In genomic region chr5:106649441-106649840, GRCm38 (mm10) we compare ENCODE assay signal across 12 mouse cellular contexts. TPM values are rescaled to one million over a fixed set of nuclear protein-coding genes. Genes with fewer than 3 reads are reported as not detected.
DNase-seq lines count a peak whose midpoint lies in the region; ATAC-seq and TF ChIP-seq lines count a peak whose summit lies in the region.
"Had no signal": no experiment of that assay in that cellular context is flagged by ENCODE, and none has a peak within 500 bp of the region (broad histone marks: within the 10 kb centered on the region; RNA-seq: fewer than 3 reads in every experiment).

No protein-coding gene starts in this region.

- no peak for TF ChIP-seq CTCF in brain, embryonic 14.5 days (IDR thresholded peaks at IDR 0.05; ENCODE audit: borderline replicate concordance, extremely low read depth, insufficient read depth, insufficient read length)

- no peak overlapping the region for H3K4me2 ChIP-seq in hindbrain, embryonic 14.5 days (replicated peaks)
- no peak overlapping the region for H3K4me2 ChIP-seq in hindbrain, embryonic 12.5 days (replicated peaks)
- H3K4me2 ChIP-seq in midbrain, embryonic 14.5 days (ENCODE audit: low read length): no peak overlapping the region
- H3K4me2 ChIP-seq in midbrain, embryonic 16.5 days (ENCODE audit: low read length): no peak overlapping the region

- TF ChIP-seq POLR2A in brain, embryonic 14.5 days (IDR thresholded peaks at IDR 0.05; ENCODE audit: borderline replicate concordance, extremely low read depth, insufficient read depth, insufficient read length, poor library complexity, severe bottlenecking): no peak

- no peaks in the 10 kb centered on the region for H3K4me1 ChIP-seq in hindbrain, embryonic 14.5 days (replicated peaks; ENCODE audit: control insufficient read depth, insufficient read depth, low read length)
- no peaks in the 10 kb centered on the region for H3K4me1 ChIP-seq in hindbrain, embryonic 12.5 days
- H3K4me1 ChIP-seq in midbrain, embryonic 14.5 days (ENCODE audit: control insufficient read depth, insufficient read depth, low read length): no peaks in the 10 kb centered on the region
- no peaks in the 10 kb centered on the region for H3K4me1 ChIP-seq in midbrain, embryonic 16.5 days (ENCODE audit: control insufficient read depth, insufficient read depth, low read length)

- ATAC-seq in hindbrain, embryonic 14.5 days (ENCODE audit: low FRiP score): no peak
- no peak for ATAC-seq in hindbrain, embryonic 12.5 days (ENCODE audit: low FRiP score)
- ATAC-seq in midbrain, embryonic 14.5 days (ENCODE audit: low FRiP score, low TSS enrichment): no peak
- no peak for ATAC-seq in midbrain, embryonic 16.5 days

- H3K9me3 ChIP-seq in hindbrain, embryonic 14.5 days (ENCODE audit: control insufficient read depth, low read length): no peaks in the 10 kb centered on the region
- no peaks in the 10 kb centered on the region for H3K9me3 ChIP-seq in hindbrain, embryonic 12.5 days (replicated peaks)
- H3K9me3 ChIP-seq in midbrain, embryonic 14.5 days (ENCODE audit: control insufficient read depth, low read length): no peaks in the 10 kb centered on the region
- no peaks in the 10 kb centered on the region for H3K9me3 ChIP-seq in midbrain, embryonic 16.5 days (replicated peaks; ENCODE audit: control insufficient read depth, low read length, poor library complexity, severe bottlenecking)

- no peak overlapping the region for H3K9ac ChIP-seq in hindbrain, embryonic 14.5 days
- H3K9ac ChIP-seq in hindbrain, embryonic 12.5 days: no peak overlapping the region
- no peak overlapping the region for H3K9ac ChIP-seq in midbrain, embryonic 14.5 days (replicated peaks; ENCODE audit: low read length)
- no peak overlapping the region for H3K9ac ChIP-seq in midbrain, embryonic 16.5 days (ENCODE audit: low read depth, low read length)

- H3K27ac ChIP-seq in hindbrain, embryonic 14.5 days: no peak overlapping the region
- H3K27ac ChIP-seq in hindbrain, embryonic 12.5 days: no peak overlapping the region
- no peak overlapping the region for H3K27ac ChIP-seq in midbrain, embryonic 14.5 days (replicated peaks; ENCODE audit: low read depth, low read length)
- H3K27ac ChIP-seq in midbrain, embryonic 16.5 days (ENCODE audit: low read length): no peak overlapping the region
- H3K27ac ChIP-seq: macrophage had no signal

- H3K27me3 ChIP-seq in hindbrain, embryonic 14.5 days (ENCODE audit: control insufficient read depth, insufficient read depth, low read length): no peaks in the 10 kb centered on the region
- H3K27me3 ChIP-seq in hindbrain, embryonic 12.5 days: no peaks in the 10 kb centered on the region
- H3K27me3 ChIP-seq in midbrain, embryonic 14.5 days (ENCODE audit: control insufficient read depth, insufficient read depth, low read length): no peaks in the 10 kb centered on the region
- no peaks in the 10 kb centered on the region for H3K27me3 ChIP-seq in midbrain, embryonic 16.5 days (ENCODE audit: control insufficient read depth, insufficient read depth, low read depth, low read length)

- peak; percentile 58 for DNase-seq in hindbrain, embryonic 14.5 days (ENCODE audit: low spot score)
- DNase-seq in midbrain, embryonic 14.5 days: peak; percentile 68
- DNase-seq in brain, embryonic 14.5 days (ENCODE audit: low read depth): peak; percentile 52
- DNase-seq in embryo, embryonic 10 days (ENCODE audit: low spot score): no peak
- no peak for DNase-seq in kidney, postnatal 4 days
- DNase-seq: liver; thymus, postnatal 25 days had no signal

- peaks cover 3% of the 10 kb centered on the region; the same call in 1 of the 2 replicates for H3K36me3 ChIP-seq in hindbrain, embryonic 14.5 days (replicated peaks; ENCODE audit: control insufficient read depth, insufficient read depth)
- H3K36me3 ChIP-seq in hindbrain, embryonic 12.5 days: no peaks in the 10 kb centered on the region
- H3K36me3 ChIP-seq in midbrain, embryonic 14.5 days (ENCODE audit: control insufficient read depth, insufficient read depth, low read length): no peaks in the 10 kb centered on the region
- H3K36me3 ChIP-seq in midbrain, embryonic 16.5 days (ENCODE audit: control insufficient read depth, insufficient read depth, low read length): no peaks in the 10 kb centered on the region

- no peak overlapping the region for H3K4me3 ChIP-seq in hindbrain, embryonic 14.5 days (replicated peaks; ENCODE audit: low read length)
- H3K4me3 ChIP-seq in hindbrain, embryonic 12.5 days: no peak overlapping the region
- H3K4me3 ChIP-seq in midbrain, embryonic 14.5 days (replicated peaks; ENCODE audit: low read depth, low read length): no peak overlapping the region
- H3K4me3 ChIP-seq in midbrain, embryonic 16.5 days (ENCODE audit: low read depth, low read length): no peak overlapping the region

RNA-seq across cellular contexts. Expression of gene Gm17304, which starts 40.5 kb away (rescaled TPM):
- polyA plus RNA-seq in hindbrain, embryonic 14.5 days (2014; fragmentation: Nextera tagmentation; extraction: Ambion mirVana): not detected in 2 replicates
- polyA plus RNA-seq in hindbrain, embryonic 12.5 days (2016; fragmentation: Nextera tagmentation; extraction: Ambion mirVana): not detected in 2 replicates
- polyA plus RNA-seq in midbrain, embryonic 14.5 days (2014; fragmentation: Nextera tagmentation; extraction: Ambion mirVana): not detected in 2 replicates
- polyA plus RNA-seq in midbrain, embryonic 16.5 days (2015; fragmentation: Nextera tagmentation; extraction: Ambion mirVana): not detected in 2 replicates
- polyA plus RNA-seq in brain, embryonic 14.5 days (2012; rRNA removed): not detected in 2 replicates
- polyA plus RNA-seq: hindbrain, embryonic 11.5 days; kidney, embryonic 16.5 days; macrophage had no signal

RNA-seq across cellular contexts. Expression of gene Zfp644, which starts 47.6 kb away (rescaled TPM):
- 88.8 and 104 TPM in 2 replicates for polyA plus RNA-seq in hindbrain, embryonic 14.5 days (2014; fragmentation: Nextera tagmentation; extraction: Ambion mirVana)
- 79.2 and 82.9 TPM in 2 replicates for polyA plus RNA-seq in hindbrain, embryonic 12.5 days (2016; fragmentation: Nextera tagmentation; extraction: Ambion mirVana)
- polyA plus RNA-seq in midbrain, embryonic 14.5 days (2014; fragmentation: Nextera tagmentation; extraction: Ambion mirVana): 114 and 116 TPM in 2 replicates
- 64.7 and 73.4 TPM in 2 replicates for polyA plus RNA-seq in midbrain, embryonic 16.5 days (2015; fragmentation: Nextera tagmentation; extraction: Ambion mirVana)
- 49.9 and 50.5 TPM in 2 replicates for polyA plus RNA-seq in brain, embryonic 14.5 days (2012; rRNA removed)

Comparison
In these comparisons a context has a peak if more than half of its experiments do, and no peak if none do; other contexts are left out.
1. DNase-seq: peak in hindbrain, embryonic 14.5 days (single experiment), midbrain, embryonic 14.5 days (single experiment) and brain, embryonic 14.5 days (single experiment); none in embryo, embryonic 10 days (single experiment) and kidney, postnatal 4 days (0 of 2).